Mouse (Mus musculus) heart, embryonic 12.5 days (tissue): ENCODE measurements around the gene Gm10778. TPM values are rescaled to one million over a fixed set of nuclear protein-coding genes. Genes with fewer than 3 reads are reported as not detected.
"Not testable (repeated sequence)": the region's sequence is repeated elsewhere in the genome, so short reads cannot be mapped to it uniquely, and the experiment has no call there.

Experiments
- ATAC-seq: fragments of 200-750 bp; cut with Nextera tagmentation; 2 replicates; pipeline ENCODE4 v1.8.0; 2017; ENCODE audit warnings: moderate TSS enrichment, moderate library complexity; ENCODE audit not compliant: insufficient number of reproducible peaks, low FRiP score
- H3K27ac ChIP-seq: fragments of 300-500 bp; sonication (generic); 2 replicates; pipeline ENCODE4 v1.5.1; 2016; ENCODE audit warnings: mild to moderate bottlenecking, moderate library complexity; ENCODE audit not compliant: poor library complexity, severe bottlenecking
- H3K27me3 ChIP-seq: fragments of 300-500 bp; sonication (generic); replicated peaks from 2 replicates; pipeline ENCODE4 v1.6.1; 2016; ENCODE audit warnings: mild to moderate bottlenecking, moderate library complexity
- H3K36me3 ChIP-seq: fragments of 300-500 bp; sonication (generic); 2 replicates; pipeline ENCODE4 v1.6.1; 2016; ENCODE audit warnings: mild to moderate bottlenecking, moderate library complexity
- H3K4me1 ChIP-seq: fragments of 300-500 bp; sonication (generic); replicated peaks from 2 replicates; pipeline ENCODE4 v1.6.1; 2016; ENCODE audit warnings: mild to moderate bottlenecking
- H3K4me2 ChIP-seq: fragments of 300-500 bp; sonication (generic); 2 replicates; pipeline ENCODE4 v1.6.1; 2016; ENCODE audit warnings: mild to moderate bottlenecking, moderate library complexity
- H3K4me3 ChIP-seq: fragments of 300-500 bp; sonication (generic); 2 replicates; pipeline ENCODE4 v1.5.1; 2016; ENCODE audit warnings: mild to moderate bottlenecking
- H3K9ac ChIP-seq: fragments of 300-500 bp; sonication (generic); 2 replicates; pipeline ENCODE4 v1.6.1; 2016; ENCODE audit warnings: mild to moderate bottlenecking, moderate library complexity
- H3K9me3 ChIP-seq: fragments of 300-500 bp; sonication (generic); replicated peaks from 2 replicates; pipeline ENCODE4 v1.6.1; 2016; ENCODE audit warnings: mild to moderate bottlenecking, moderate library complexity
- WGBS: fragments of 180-500 bp; shearing (Covaris S2); methylation state at CpG from one replicate; pipeline ENCODE4 v1.1.7; 2016; 5-methylcytosine and 5-hydroxymethylcytosine counted together
- polyA plus RNA-seq: library from polyadenylated mRNA; unstranded; fragments of >200 nt; fragmentation: Nextera tagmentation; extraction: Ambion mirVana; gene quantifications from 2 replicates; pipeline ENCODE4 v1.2.1, GENCODE M21; 2016

Gm10778 gene
- polyA plus RNA-seq, 1 experiment from 2014 or later: 3.3 TPM

DNA sequence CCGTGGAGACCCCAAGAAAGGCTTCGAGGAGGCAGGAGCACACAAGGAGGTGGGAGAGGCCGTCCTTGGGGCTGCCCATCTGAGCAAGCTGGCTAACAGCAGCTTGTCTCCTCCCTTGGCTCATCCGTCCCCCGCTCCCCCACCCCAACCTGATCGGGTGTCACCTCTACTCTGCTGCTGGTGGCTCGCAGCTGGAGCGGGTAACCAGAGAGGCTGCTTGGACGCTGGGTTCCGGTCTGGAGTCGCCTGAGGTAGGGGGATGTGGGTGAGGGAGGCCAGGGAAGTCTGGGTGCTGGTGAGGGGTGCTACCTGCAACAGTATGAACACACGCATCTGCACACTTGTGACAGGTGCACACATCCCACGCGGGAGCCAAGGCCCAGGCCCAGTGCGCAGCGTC, 20.5 kb upstream of the Gm10778 start, which contains the start of gene Ankrd24:
Ankrd24 (plus strand) TSS at position 151 of the 400 bp plus-strand sequence.
- H3K9me3 ChIP-seq: no peaks in the 10 kb centered on the region
- no peaks in the 10 kb centered on the region for H3K27me3 ChIP-seq
- peak within 1 kb of the TSS; percentile 86 for H3K4me2 ChIP-seq
- H3K4me1 ChIP-seq: peaks cover 15% of the 10 kb centered on the region
- H3K27ac ChIP-seq: peak within 1 kb of the TSS; percentile 77
- no peak for ATAC-seq
- H3K4me3 ChIP-seq: peak within 1 kb of the TSS; percentile 69
- peak within 1 kb of the TSS; percentile 75 for H3K9ac ChIP-seq
- 78% methylated on average over 16 of the region's 16 CpGs for WGBS
- peaks cover 25% of the 10 kb centered on the region for H3K36me3 ChIP-seq

DNA sequence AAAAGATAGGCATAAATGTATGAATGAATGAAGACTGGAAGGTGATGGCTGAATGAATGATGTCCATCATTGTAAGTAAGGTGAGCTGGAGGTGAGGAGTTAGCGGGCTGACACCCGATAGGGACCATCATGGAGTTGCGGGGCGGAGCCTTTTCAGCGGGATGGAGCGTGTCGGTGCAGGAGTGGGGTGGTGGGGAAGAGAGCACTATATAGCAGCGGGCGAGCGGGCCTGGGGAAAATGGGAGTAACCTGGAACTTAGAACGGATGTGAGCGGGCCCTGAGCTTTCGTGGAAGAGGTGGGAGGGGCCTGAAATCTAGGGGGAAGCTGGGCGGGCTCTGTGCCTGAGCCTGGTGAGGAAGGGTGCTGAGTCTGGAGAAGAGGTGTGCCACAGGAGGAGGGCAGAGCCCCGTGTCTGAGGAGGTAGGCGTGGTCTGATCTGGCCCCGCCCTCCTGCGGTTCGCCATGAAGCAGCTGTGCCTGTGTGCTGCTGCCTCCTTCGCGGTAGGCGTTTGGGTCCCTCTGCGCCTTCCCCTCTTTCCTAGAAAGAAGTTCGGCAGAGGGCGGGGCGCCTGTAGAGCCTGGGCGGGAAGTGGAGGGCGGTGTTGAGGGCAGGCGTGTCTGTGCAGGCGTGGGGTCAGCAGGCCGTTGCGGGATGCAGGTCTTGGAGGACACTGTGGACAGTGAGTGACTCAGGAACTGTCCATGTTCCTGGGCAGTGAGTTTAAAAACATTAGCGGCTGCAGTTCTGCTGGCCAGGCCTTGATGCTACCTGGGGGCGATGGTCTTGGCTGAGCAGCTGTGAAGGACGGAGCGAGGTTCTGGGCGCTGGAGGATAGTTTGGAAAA, 15.4 kb upstream of the Gm10778 start:
- H3K9ac ChIP-seq: peak overlapping the region; percentile 75
- no peaks in the 10 kb centered on the region for H3K9me3 ChIP-seq
- no peaks in the 10 kb centered on the region for H3K27me3 ChIP-seq
- peak overlapping the region; percentile 58 for H3K4me3 ChIP-seq
- no peaks in the 10 kb centered on the region for H3K36me3 ChIP-seq
- peak overlapping the region; percentile 31; the same call in 1 of the 2 replicates for H3K27ac ChIP-seq
- ATAC-seq: peak; percentile 90
- H3K4me2 ChIP-seq: peak overlapping the region; percentile 79
- H3K4me1 ChIP-seq: peaks cover 15% of the 10 kb centered on the region
- WGBS: 3% methylated on average over 37 of the region's 37 CpGs

DNA sequence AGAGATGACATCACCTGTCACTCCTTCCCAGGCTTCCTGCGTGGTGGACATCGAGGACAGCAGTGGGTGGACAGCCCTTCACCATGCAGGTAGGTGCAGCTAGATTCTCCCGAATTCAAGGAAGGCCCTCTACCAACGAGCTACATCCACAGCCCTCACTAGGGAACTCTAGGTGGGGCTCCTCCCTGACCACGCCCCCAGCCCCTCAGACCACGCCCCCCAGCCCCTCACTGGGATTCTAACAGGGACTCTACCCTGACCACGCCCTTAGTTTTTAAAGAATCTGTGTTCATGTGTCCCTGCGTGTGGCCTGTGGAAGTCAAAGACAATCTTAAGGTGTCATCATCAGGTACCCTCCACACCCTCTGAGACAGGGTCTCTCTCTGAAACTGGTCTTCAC, 12.5 kb upstream of the Gm10778 start:
- H3K36me3 ChIP-seq: no peaks in the 10 kb centered on the region
- H3K9me3 ChIP-seq: no peaks in the 10 kb centered on the region
- ATAC-seq: no peak
- peaks cover 19% of the 10 kb centered on the region for H3K4me1 ChIP-seq
- no peaks in the 10 kb centered on the region for H3K27me3 ChIP-seq
- H3K4me3 ChIP-seq: no peak overlapping the region
- WGBS: 17% methylated on average over 8 of the region's 8 CpGs
- no peak overlapping the region for H3K4me2 ChIP-seq
- H3K9ac ChIP-seq: no peak overlapping the region
- H3K27ac ChIP-seq: no peak overlapping the region

DNA sequence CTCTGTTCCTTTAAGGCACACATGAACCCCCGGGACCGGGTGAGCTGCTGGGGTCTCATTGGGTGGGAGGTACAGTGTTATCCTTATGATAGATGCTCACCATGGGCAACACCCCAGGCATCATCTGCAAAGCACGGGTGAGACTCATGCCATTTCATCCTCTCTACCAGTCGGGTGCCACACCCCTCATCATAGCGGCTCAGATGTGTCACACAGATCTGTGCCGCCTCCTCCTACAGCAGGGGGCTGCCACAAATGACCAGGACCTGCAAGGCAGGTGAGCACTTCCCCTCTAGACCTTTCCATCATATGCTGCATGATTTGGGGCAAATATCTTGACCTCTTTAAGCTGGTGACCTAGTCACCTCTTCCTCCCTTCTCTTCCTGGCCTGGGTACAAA, 10.8 kb upstream of the Gm10778 start:
- WGBS: 65% methylated on average over 6 of the region's 6 CpGs
- H3K4me1 ChIP-seq: peaks cover 36% of the 10 kb centered on the region
- H3K27me3 ChIP-seq: no peaks in the 10 kb centered on the region
- H3K27ac ChIP-seq: no peak overlapping the region
- ATAC-seq: no peak
- no peak overlapping the region for H3K4me2 ChIP-seq
- H3K4me3 ChIP-seq: no peak overlapping the region
- no peaks in the 10 kb centered on the region for H3K9me3 ChIP-seq
- H3K36me3 ChIP-seq: no peaks in the 10 kb centered on the region
- H3K9ac ChIP-seq: no peak overlapping the region

DNA sequence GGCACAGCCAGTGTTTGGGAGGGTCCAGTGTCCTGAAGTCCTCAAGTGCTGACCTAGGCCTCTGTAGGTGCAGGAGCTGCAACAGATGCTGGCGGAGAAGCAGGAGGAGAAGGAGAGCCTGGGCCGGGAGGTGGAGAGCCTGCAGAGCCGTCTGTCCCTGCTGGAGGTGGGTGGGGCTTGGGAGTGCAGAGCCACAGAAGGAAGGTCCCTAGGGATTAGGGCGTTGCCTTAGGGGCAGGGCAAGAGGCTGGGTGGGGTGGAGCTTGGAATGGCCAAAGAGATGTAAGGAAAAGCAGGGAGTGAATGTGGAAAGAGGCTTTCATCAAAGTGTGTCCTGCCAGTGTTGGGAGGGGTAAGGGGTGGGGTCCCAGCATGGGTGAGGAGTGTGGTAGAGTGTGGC, 8.0 kb upstream of the Gm10778 start:
- H3K27me3 ChIP-seq, H3K9ac ChIP-seq, H3K27ac ChIP-seq, ATAC-seq, H3K9me3 ChIP-seq, H3K4me2 ChIP-seq, H3K4me3 ChIP-seq, H3K36me3 ChIP-seq: not testable (repeated sequence)
- H3K4me1 ChIP-seq: peaks cover 35% of the 10 kb centered on the region
- 46% methylated on average over 4 of the region's 4 CpGs for WGBS

DNA sequence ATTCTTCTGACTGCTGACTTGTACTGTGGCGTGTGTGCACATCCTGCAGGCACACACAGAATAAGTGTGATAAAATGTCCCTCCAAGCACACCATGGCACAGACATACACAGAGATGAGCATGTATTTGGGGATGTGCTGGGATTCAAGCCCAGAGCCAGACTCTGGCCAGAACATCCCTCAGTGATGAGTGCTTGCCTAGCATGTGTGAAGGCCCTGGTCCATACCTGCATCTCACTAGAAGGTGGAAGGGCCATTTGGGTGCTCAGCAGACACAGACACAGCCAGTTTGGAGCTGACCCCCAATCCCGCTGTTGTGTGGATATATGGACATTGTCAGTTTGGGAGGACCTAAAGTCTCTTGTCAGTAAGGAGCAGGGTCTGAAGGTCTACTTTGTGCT, 7.3 kb upstream of the Gm10778 start:
- Histone ChIP-seq H3K9ac (0 out of 2 replicates have a peak overlapping the region, but pooled peaks have one; percentile 89), H3K4me2 (no peak overlapping the region; the same call in 1 of the 2 replicates)
- WGBS: 87% methylated on average over 2 of the region's 2 CpGs

DNA sequence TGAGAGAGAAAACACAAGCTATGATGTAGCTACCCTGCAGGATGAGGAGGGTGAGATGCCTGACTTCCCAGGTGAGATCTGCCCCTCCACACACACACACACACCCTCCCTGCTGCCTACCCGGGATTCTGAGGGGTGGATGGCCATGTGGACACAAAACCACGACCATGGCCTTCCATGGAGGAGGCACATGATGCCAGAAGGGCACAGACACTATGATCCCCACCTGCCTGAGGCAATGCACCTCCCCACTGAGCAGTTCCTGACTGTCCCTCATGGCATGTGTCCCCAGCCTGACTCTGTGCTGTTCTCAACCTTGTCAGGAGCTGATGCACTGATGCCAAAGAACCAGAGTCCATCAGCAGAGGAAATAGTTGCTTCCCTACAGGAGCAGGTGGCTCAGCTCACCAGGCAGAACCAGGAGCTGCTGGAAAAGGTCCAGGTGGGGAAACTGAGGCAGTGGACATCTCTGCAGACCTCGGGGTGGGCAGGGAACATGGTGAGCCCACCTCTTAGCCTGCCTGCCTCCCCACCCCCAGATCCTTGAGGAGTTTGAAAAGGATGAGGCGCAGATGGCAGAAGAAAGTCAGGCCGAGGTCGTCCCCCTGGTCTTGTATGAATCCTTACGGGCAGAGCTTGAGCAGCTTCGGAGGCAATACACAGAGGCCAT, 6.7 kb upstream of the Gm10778 start:
- Histone ChIP-seq H3K9me3 (no peaks in the 10 kb centered on the region), H3K4me3 (peak overlapping the region; percentile 63), H3K4me2 (peak overlapping the region; percentile 89), H3K4me1 (peaks cover 28% of the 10 kb centered on the region), H3K27ac (0 out of 2 replicates have a peak overlapping the region, but pooled peaks have one; percentile 93), H3K36me3 (no peaks in the 10 kb centered on the region), H3K27me3 (no peaks in the 10 kb centered on the region), H3K9ac (peak overlapping the region; percentile 89)
- 75% methylated on average over 8 of the region's 8 CpGs for WGBS
- no peak for ATAC-seq

More for the DNA sequence above, 7.3 kb upstream of the Gm10778 start:
- H3K4me3 ChIP-seq: no peak overlapping the region
- no peak for ATAC-seq
- no peaks in the 10 kb centered on the region for H3K9me3 ChIP-seq
- no peaks in the 10 kb centered on the region for H3K36me3 ChIP-seq
- H3K27me3 ChIP-seq: no peaks in the 10 kb centered on the region
- peaks cover 28% of the 10 kb centered on the region for H3K4me1 ChIP-seq
- H3K27ac ChIP-seq: no peak overlapping the region

DNA sequence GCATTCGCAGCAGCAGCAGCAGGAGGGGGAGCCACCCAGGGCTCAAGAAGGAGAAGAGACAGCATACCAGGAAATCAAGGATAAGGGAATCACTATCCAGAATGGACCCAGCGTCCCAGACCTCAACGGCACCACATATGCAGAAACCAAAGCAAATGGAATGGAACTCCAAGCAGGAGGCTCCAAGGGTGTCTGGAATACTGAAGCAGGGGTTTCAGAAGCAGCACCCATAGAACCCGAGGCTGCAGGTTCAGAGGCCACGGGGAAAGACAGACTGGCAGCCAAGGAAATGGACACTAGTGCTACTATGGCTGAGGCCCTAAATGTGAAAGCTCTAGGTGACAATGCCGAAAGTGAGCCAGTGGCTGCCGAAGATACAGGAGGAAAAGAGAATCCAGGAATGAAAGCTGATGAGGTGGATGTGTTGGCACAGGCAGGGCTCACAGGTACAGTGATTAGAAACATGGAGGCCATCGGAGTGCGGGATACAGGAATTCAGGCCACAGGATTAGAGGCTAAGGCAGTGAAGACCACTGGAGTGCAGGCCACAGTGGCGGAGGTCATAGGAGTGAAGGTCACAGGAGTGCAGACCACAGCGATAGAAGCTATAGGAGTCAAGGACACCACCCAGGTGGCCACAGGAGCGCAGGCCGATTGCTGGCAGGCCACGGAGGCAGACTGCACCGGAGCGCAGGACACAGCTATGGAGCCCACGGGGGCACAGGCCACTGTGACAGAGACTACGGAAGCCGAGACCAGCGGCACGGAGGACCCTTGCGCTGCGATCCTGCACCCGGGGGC, 6.0 kb upstream of the Gm10778 start:
- Histone ChIP-seq H3K27me3 (no peaks in the 10 kb centered on the region), H3K9me3 (no peaks in the 10 kb centered on the region), H3K36me3 (no peaks in the 10 kb centered on the region), H3K4me3 (peak overlapping the region; percentile 63), H3K9ac (peak overlapping the region; percentile 89), H3K4me2 (peak overlapping the region; percentile 89), H3K4me1 (peaks cover 28% of the 10 kb centered on the region), H3K27ac (peak overlapping the region; percentile 93)
- peak; percentile 41 for ATAC-seq
- WGBS: 19% methylated on average over 24 of the region's 24 CpGs

DNA sequence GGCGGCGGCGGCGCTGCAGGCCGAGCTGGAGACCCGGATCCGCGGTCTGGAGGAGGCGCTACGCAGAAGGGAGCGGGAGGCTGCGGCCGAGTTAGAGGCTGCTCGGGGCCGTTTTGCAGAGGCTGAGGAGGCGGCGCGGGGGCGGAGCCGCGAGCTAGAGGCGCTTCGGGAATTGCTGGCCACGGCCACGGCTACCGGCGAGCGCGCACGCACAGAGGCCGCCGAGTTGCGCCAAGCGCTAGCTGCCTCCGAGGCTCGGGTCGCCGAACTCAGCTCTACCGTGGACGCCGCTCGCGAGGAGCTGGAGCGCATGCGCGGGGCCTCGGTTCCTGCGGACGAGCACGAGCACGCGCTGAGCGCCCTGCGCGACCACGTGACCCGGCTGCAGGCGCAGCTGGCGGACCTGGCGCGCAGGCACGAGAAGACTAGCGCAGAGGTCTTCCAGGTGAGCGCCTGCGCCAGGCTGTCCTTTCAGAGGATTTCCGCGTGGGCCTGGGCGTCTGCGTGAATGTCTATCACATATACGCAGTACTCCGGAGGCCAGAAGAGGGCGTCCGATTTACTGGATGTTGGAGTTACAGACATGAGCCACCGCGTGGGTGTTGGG, 5.3 kb upstream of the Gm10778 start:
- Histone ChIP-seq H3K36me3 (no peaks in the 10 kb centered on the region), H3K9ac (peak overlapping the region; percentile 89), H3K4me2 (peak overlapping the region; percentile 89), H3K4me1 (peaks cover 28% of the 10 kb centered on the region), H3K27ac (peak overlapping the region; percentile 93), H3K9me3 (no peaks in the 10 kb centered on the region), H3K27me3 (no peaks in the 10 kb centered on the region), H3K4me3 (peak overlapping the region; percentile 63)
- WGBS: under 1% methylated on average over 65 of the region's 75 CpGs
- peak; percentile 93 for ATAC-seq

DNA sequence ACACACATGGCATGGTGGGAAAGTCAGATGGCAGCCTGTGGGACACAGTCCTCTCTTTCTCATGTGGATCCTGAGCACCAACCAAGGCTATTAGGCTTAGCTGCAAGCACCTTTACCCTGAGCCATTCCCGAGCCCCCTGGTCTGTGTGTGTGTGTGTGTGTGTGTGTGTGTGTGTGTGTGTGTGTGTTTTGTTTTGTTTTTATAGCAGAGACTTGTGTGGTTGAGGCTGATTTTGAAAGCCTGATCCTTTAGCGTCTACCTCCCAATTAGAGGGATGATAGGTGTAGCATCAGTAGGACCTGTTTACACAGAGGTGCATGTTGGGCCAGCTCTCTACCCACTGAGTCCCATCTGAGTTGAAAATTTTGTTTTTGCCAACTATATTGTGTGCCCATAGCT, 4.7 kb upstream of the Gm10778 start:
- Histone ChIP-seq H3K27me3 (no peaks in the 10 kb centered on the region), H3K4me3 (peak overlapping the region; percentile 63), H3K27ac (peak overlapping the region; percentile 93), H3K4me2 (peak overlapping the region; percentile 89), H3K4me1 (peaks cover 28% of the 10 kb centered on the region), H3K9ac (peak overlapping the region; percentile 89), H3K36me3 (no peaks in the 10 kb centered on the region), H3K9me3 (no peaks in the 10 kb centered on the region)
- WGBS: 49% methylated on average over 2 of the region's 2 CpGs
- no peak for ATAC-seq
